Mouse (Mus musculus) limb, embryonic 15.5 days (tissue): ENCODE data around the gene Tcf20. TPM values are rescaled to one million over a fixed set of nuclear protein-coding genes. Genes with fewer than 3 reads are reported as not detected.
A peak's percentile ranks its signal among the peaks of the same experiment; 100 is the strongest.
"Not testable (repeated sequence)": the region's sequence is repeated elsewhere in the genome, so short reads cannot be mapped to it uniquely, and the experiment has no call there.

ENCODE experiments used
- ATAC-seq: fragments of 200-750 bp; cut with Nextera tagmentation; 2 replicates; pipeline ENCODE4 v1.8.0; 2017; ENCODE audit warnings: low read depth, moderate TSS enrichment; ENCODE audit not compliant: insufficient number of reproducible peaks, low FRiP score, low TSS enrichment
- H3K27ac ChIP-seq: fragments of 300-500 bp; sonication (generic); 2 replicates; pipeline ENCODE4 v1.5.1; 2015; ENCODE audit warnings: moderate library complexity, mild to moderate bottlenecking, inconsistent platforms
- H3K27me3 ChIP-seq: fragments of 300-500 bp; sonication (generic); 2 replicates; pipeline ENCODE4 v1.6.1; 2015; ENCODE audit warnings: inconsistent platforms
- H3K36me3 ChIP-seq: fragments of 300-500 bp; sonication (generic); 2 replicates; pipeline ENCODE4 v1.6.1; 2015; ENCODE audit warnings: inconsistent platforms
- H3K4me1 ChIP-seq: fragments of 300-500 bp; sonication (generic); 2 replicates; pipeline ENCODE4 v1.6.1; 2015; ENCODE audit warnings: inconsistent platforms
- H3K4me2 ChIP-seq: fragments of 300-500 bp; sonication (generic); 2 replicates; pipeline ENCODE4 v1.6.1; 2015; ENCODE audit warnings: mild to moderate bottlenecking, inconsistent platforms
- H3K4me3 ChIP-seq: fragments of 300-500 bp; sonication (generic); 2 replicates; pipeline ENCODE4 v1.5.1; 2015; ENCODE audit warnings: mild to moderate bottlenecking, inconsistent platforms
- H3K9ac ChIP-seq: fragments of 300-500 bp; sonication (generic); 2 replicates; pipeline ENCODE4 v1.6.1; 2015; ENCODE audit warnings: inconsistent platforms
- H3K9me3 ChIP-seq: fragments of 300-500 bp; sonication (generic); 2 replicates; pipeline ENCODE4 v1.6.1; 2016; ENCODE audit warnings: inconsistent platforms
- WGBS: fragments of 180-500 bp; shearing (Covaris S2); methylation state at CpG from one replicate; pipeline ENCODE4 v1.1.7; 2015; 5-methylcytosine and 5-hydroxymethylcytosine counted together
- microRNA-seq: library from miRNA; unstranded; fragments of <30 nt; microRNA quantifications from one replicate; pipeline ENCODE4, GENCODE M21; 2016
- polyA plus RNA-seq: library from polyadenylated mRNA; unstranded; fragments of >200 nt; fragmentation: Nextera tagmentation; extraction: Ambion mirVana; gene quantifications from 2 replicates; pipeline ENCODE4 v1.2.1, GENCODE M21; 2015

Gene Tcf20
- polyA plus RNA-seq, 1 experiment from 2014 or later, result 10.5 TPM

DNA sequence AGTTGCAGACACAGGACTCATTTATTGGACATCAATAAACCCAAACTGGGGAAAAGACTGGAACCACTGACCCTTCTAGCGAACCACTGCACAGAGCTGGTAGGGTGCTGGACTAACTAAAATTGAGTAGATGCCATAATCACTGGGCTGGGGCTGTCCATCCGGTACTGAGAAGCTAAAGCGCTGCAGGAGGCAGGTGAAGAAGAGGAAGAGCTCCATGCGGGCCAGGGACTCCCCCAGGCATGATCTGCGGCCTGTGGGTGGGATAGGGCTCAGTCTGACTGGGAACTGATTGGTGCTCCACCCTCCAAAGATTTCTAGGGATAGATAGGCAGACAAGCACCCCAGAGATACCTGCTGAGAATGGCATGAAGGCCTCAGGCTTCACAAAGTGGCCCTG, 209.8 kb downstream of the Tcf20 start:
- H3K4me2 ChIP-seq, H3K4me1 ChIP-seq, H3K9me3 ChIP-seq, ATAC-seq, H3K27me3 ChIP-seq, H3K27ac ChIP-seq, H3K4me3 ChIP-seq, H3K36me3 ChIP-seq, H3K9ac ChIP-seq: not testable (repeated sequence)
- WGBS, result 84% methylated on average over 5 of the region's 5 CpGs

GRCm38 (mm10) chr15:82765943-82766342, 221.7 kb downstream of the Tcf20 start:
- H3K9me3 ChIP-seq, result no peaks in the 10 kb centered on the region
- H3K27ac ChIP-seq, result no peak overlapping the region
- H3K4me3 ChIP-seq, result no peak overlapping the region
- no peak overlapping the region for H3K9ac ChIP-seq
- no peaks in the 10 kb centered on the region for H3K36me3 ChIP-seq
- ATAC-seq, result no peak
- no peaks in the 10 kb centered on the region for H3K27me3 ChIP-seq
- WGBS, result 90% methylated on average over 2 of the region's 2 CpGs
- no peak overlapping the region for H3K4me2 ChIP-seq
- H3K4me1 ChIP-seq, result no peaks in the 10 kb centered on the region

DNA sequence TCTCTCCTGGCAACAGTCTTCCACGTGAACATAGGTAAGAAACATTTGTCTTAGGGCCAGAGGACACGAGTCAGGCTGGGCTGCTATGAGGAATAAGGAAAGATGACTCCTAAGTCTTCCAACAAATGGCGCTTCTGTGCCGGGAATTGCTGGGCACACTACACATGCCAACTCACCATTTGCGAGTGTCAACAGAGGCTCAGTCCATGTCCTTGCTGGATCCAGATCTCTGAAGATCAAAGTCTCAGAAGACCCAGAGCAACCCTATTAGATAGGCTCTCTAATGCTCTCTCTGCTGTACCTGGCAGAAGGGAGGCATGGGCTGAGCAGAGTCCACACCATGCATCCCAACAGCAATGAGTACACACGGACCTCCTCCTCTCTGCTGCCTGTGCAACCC, 222.8 kb downstream of the Tcf20 start:
- no peak overlapping the region for H3K9ac ChIP-seq
- no peaks in the 10 kb centered on the region for H3K36me3 ChIP-seq
- WGBS, result 81% methylated on average over 6 of the region's 6 CpGs
- no peaks in the 10 kb centered on the region for H3K27me3 ChIP-seq
- no peaks in the 10 kb centered on the region for H3K9me3 ChIP-seq
- no peak overlapping the region for H3K27ac ChIP-seq
- H3K4me1 ChIP-seq, result no peaks in the 10 kb centered on the region
- no peak overlapping the region for H3K4me3 ChIP-seq
- no peak overlapping the region for H3K4me2 ChIP-seq
- no peak for ATAC-seq

- Histone ChIP-seq H3K27me3 (no peaks in the 10 kb centered on the region), H3K36me3 (no peaks in the 10 kb centered on the region), H3K4me1 (no peaks in the 10 kb centered on the region), H3K9ac (no peak within 1 kb of the TSS), H3K4me2 (no peak within 1 kb of the TSS), H3K27ac (no peak within 1 kb of the TSS), H3K9me3 (no peaks in the 10 kb centered on the region), H3K4me3 (no peak within 1 kb of the TSS)
- 93% methylated on average over 9 of the region's 9 CpGs for WGBS
- ATAC-seq, result no peak
Observed at GRCm38 (mm10) chr15:82763631-82764420, 223.8 kb downstream of the Tcf20 start, which contains the start of gene Cyp2d40. Cyp2d40 (minus strand) TSS chr15:82764183.

Small RNA genes within 50 kb of the gene (microRNA-seq; reads per million reads assigned to microRNA genes)
- gene Gm27618 (not detected), gene Mir3080 (12.1 reads per million, percentile 28 among the genes with 10 or more reads in this experiment)

Other genes with a start within 250 kb of the Tcf20 start
- not detected in 2 replicates for gene Cyp2d40, start 223.7 kb downstream of the Tcf20 start, polyA plus RNA-seq
- 0.31 TPM in 1 of 2 replicates, not detected in the other for gene Cyp2d26, start 193.6 kb downstream of the Tcf20 start, polyA plus RNA-seq
- 4.7 and 5.2 TPM in 2 replicates for gene Nfam1, start 45.4 kb upstream of the Tcf20 start, polyA plus RNA-seq
- 66.0 and 68.8 TPM in 2 replicates for gene Serhl, start 101.6 kb upstream of the Tcf20 start, polyA plus RNA-seq
- 66.9 and 67.3 TPM in 2 replicates for gene Rrp7a, start 134.9 kb upstream of the Tcf20 start, polyA plus RNA-seq
- gene Poldip3, start 161.5 kb upstream of the Tcf20 start, polyA plus RNA-seq, result 134 and 137 TPM in 2 replicates
- gene Cyb5r3, start 184.7 kb upstream of the Tcf20 start, polyA plus RNA-seq, result 152 and 185 TPM in 2 replicates